10 mouse cellular contexts compared by ENCODE assay signal in the genomic region with DNA sequence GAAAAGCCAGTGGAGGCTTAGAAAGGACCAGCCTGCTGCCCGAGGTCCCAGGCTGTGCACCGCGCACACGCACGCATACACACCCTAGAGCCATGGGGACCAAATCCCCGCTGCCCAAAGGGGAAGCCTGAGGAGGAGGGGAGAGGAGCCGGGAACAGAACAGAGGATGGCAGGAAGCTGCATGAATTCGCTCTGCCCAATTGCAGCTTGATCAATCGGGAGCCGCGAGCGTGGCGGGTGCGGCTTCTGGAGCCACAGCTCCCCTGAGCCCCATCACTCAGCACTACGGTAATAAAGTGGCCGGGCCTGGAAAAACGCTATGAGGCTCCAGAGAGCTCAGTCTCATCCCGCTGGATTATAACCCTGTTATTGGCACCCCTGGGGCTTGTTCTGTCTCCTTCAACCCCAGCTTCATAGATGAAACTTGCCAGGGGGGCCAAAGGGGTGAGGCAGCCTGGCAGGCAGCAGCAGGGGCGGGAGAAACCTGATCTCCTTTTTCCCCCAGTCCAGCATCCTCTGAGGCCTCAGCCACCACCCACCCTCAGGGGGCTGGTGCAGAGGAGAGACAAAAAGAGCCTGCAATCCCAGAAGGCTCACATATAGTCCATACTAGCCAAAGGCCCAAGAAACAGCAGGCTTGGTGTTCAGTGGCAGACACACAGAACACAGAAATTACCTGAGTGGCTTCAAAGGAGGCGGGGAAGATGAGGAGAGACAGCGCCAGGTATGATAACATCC. TPM values are rescaled to one million over a fixed set of nuclear protein-coding genes. Genes with fewer than 3 reads are reported as not detected.
DNase-seq lines count a peak whose midpoint lies in the region; ATAC-seq and TF ChIP-seq lines count a peak whose summit lies in the region.
"Had no signal": no experiment of that assay in that cellular context is flagged by ENCODE, and none has a peak within 500 bp of the region (broad histone marks: within the 10 kb centered on the region; RNA-seq: fewer than 3 reads in every experiment).

No protein-coding gene starts in this region.

- WGBS in heart, embryonic 13.5 days, result 13% methylated on average over 21 of the region's 21 CpGs
- 11% methylated on average over 21 of the region's 21 CpGs for WGBS in forebrain, embryonic 15.5 days
- 8% methylated on average over 21 of the region's 21 CpGs for WGBS in midbrain, embryonic 11.5 days
- 15% methylated on average over 21 of the region's 21 CpGs for WGBS in liver, postnatal 0 days (ENCODE audit: insufficient replicate concordance)

- H3K9ac ChIP-seq in heart, embryonic 13.5 days, result peak overlapping the region; percentile 63
- H3K9ac ChIP-seq in forebrain, embryonic 15.5 days (replicated peaks), result peak overlapping the region; percentile 40; the same call in 1 of the 2 replicates
- H3K9ac ChIP-seq in midbrain, embryonic 11.5 days (ENCODE audit: low read length), result peak overlapping the region; percentile 51
- no peak overlapping the region for H3K9ac ChIP-seq in liver, postnatal 0 days (replicated peaks)

- peaks cover 20% of the 10 kb centered on the region for H3K4me1 ChIP-seq in heart, embryonic 13.5 days
- H3K4me1 ChIP-seq in forebrain, embryonic 15.5 days, result peaks cover 25% of the 10 kb centered on the region
- H3K4me1 ChIP-seq in midbrain, embryonic 11.5 days (ENCODE audit: control insufficient read depth, insufficient read depth, low read length), result peaks cover 16% of the 10 kb centered on the region
- no peaks in the 10 kb centered on the region for H3K4me1 ChIP-seq in liver, postnatal 0 days (ENCODE audit: insufficient read depth)
- H3K4me1 ChIP-seq: megakaryocyte, embryonic 14.5 days had no signal

- no peak for ATAC-seq in heart, embryonic 13.5 days (ENCODE audit: extremely low read depth, insufficient number of reproducible peaks, low FRiP score, low TSS enrichment)
- peak; percentile 61; the same call in 1 of the 2 replicates for ATAC-seq in forebrain, embryonic 15.5 days (replicated peaks)
- ATAC-seq in midbrain, embryonic 11.5 days (ENCODE audit: low FRiP score), result 0 out of 2 replicates have a peak, but pooled peaks have one; percentile 30
- no peak for ATAC-seq in megakaryocyte, adult 5-6 weeks (ENCODE audit: poor library complexity, severe bottlenecking)
- no peak for ATAC-seq in liver, postnatal 0 days

- H3K9me3 ChIP-seq in heart, embryonic 13.5 days, result no peaks in the 10 kb centered on the region
- H3K9me3 ChIP-seq in forebrain, embryonic 15.5 days, result no peaks in the 10 kb centered on the region
- H3K9me3 ChIP-seq in midbrain, embryonic 11.5 days (ENCODE audit: control insufficient read depth, low read length), result no peaks in the 10 kb centered on the region
- H3K9me3 ChIP-seq in liver, postnatal 0 days (ENCODE audit: low read length), result no peaks in the 10 kb centered on the region
- H3K9me3 ChIP-seq: G1E; megakaryocyte, embryonic 14.5 days had no signal

- intact Hi-C loops in heart, postnatal 36 days (cut with DNase I), result loop anchor here (10.0 kb wide), 1 partner anchor 191 kb away; no protein-coding TSS in a partner anchor

- no peak for DNase-seq in heart, postnatal 36 days
- peak; percentile 39 for DNase-seq in ZHBTc4 (ENCODE audit: low read depth, low spot score)
- peak; percentile 89 for DNase-seq in midbrain, embryonic 11.5 days (ENCODE audit: low spot score, missing footprints)
- DNase-seq in liver, postnatal 0 days, result no peak
- no peak for DNase-seq in layer of hippocampus, postnatal 14 days (ENCODE audit: low spot score in 2 of 2)

- TF ChIP-seq EP300 in liver, postnatal 0 days (IDR thresholded peaks at IDR 0.05; ENCODE audit: low read depth), result no peak

- peak overlapping the region; percentile 65 for H3K4me2 ChIP-seq in heart, embryonic 13.5 days
- peak overlapping the region; percentile 48 for H3K4me2 ChIP-seq in forebrain, embryonic 15.5 days (replicated peaks)
- H3K4me2 ChIP-seq in midbrain, embryonic 11.5 days, result peak overlapping the region; percentile 48
- no peak overlapping the region for H3K4me2 ChIP-seq in liver, postnatal 0 days (ENCODE audit: low read depth, low read length)

- H3K4me3 ChIP-seq in heart, embryonic 13.5 days, result peak overlapping the region; percentile 33
- H3K4me3 ChIP-seq in forebrain, embryonic 15.5 days, result peak overlapping the region; percentile 27
- peak overlapping the region; percentile 10; the same call in 1 of the 2 replicates for H3K4me3 ChIP-seq in midbrain, embryonic 11.5 days (ENCODE audit: low read depth, low read length)
- no peak overlapping the region for H3K4me3 ChIP-seq in liver, postnatal 0 days (ENCODE audit: low read depth, low read length)
- H3K4me3 ChIP-seq: megakaryocyte, embryonic 14.5 days had no signal

- TF ChIP-seq CTCF in liver, postnatal 0 days (IDR thresholded peaks at IDR 0.05; ENCODE audit: low read depth), result no peak

- H3K36me3 ChIP-seq in heart, embryonic 13.5 days, result no peaks in the 10 kb centered on the region
- no peaks in the 10 kb centered on the region for H3K36me3 ChIP-seq in forebrain, embryonic 15.5 days
- no peaks in the 10 kb centered on the region for H3K36me3 ChIP-seq in midbrain, embryonic 11.5 days (ENCODE audit: control insufficient read depth, insufficient read depth, low read length)
- no peaks in the 10 kb centered on the region for H3K36me3 ChIP-seq in liver, postnatal 0 days (replicated peaks; ENCODE audit: insufficient read depth, low read length)
- H3K36me3 ChIP-seq: G1E had no signal

- no peak overlapping the region for H3K27ac ChIP-seq in heart, embryonic 13.5 days (replicated peaks)
- no peak overlapping the region for H3K27ac ChIP-seq in forebrain, embryonic 15.5 days (replicated peaks)
- H3K27ac ChIP-seq in midbrain, embryonic 11.5 days (ENCODE audit: low read depth, low read length), result no peak overlapping the region
- no peak overlapping the region for H3K27ac ChIP-seq in liver, postnatal 0 days (ENCODE audit: low read depth)

- peaks cover 54% of the 10 kb centered on the region for H3K27me3 ChIP-seq in heart, embryonic 13.5 days (replicated peaks)
- H3K27me3 ChIP-seq in forebrain, embryonic 15.5 days, result peaks cover 5% of the 10 kb centered on the region; the same call in 1 of the 2 replicates
- no peaks in the 10 kb centered on the region for H3K27me3 ChIP-seq in midbrain, embryonic 11.5 days (ENCODE audit: control insufficient read depth, insufficient read depth, low read length)
- peaks cover 8% of the 10 kb centered on the region for H3K27me3 ChIP-seq in liver, postnatal 0 days (ENCODE audit: insufficient read depth, low read length)

RNA-seq across cellular contexts. Expression of a gene that starts 29.4 kb away (rescaled TPM):
- 1.5 and 2.3 TPM in 2 replicates for polyA plus RNA-seq in heart, embryonic 13.5 days (2015; fragmentation: Nextera tagmentation; extraction: Ambion mirVana)
- total RNA-seq in heart, postnatal 36 days (2021), result 1 to 10 TPM in 1 of 2 experiments, under 1 TPM in 1; 0.73 to 1.4 TPM
- polyA plus RNA-seq in forebrain, embryonic 15.5 days (2015; fragmentation: Nextera tagmentation; extraction: Ambion mirVana), result 32.4 and 38.4 TPM in 2 replicates
- 4.3 and 5.7 TPM in 2 replicates for polyA plus RNA-seq in midbrain, embryonic 11.5 days (2014; fragmentation: Nextera tagmentation; extraction: Ambion mirVana)
- total RNA-seq in megakaryocyte, adult 5-6 weeks (2015), result not detected in 2 replicates
- total RNA-seq in megakaryocyte, adult 5-6 weeks (2017), result not detected in 2 replicates
- 0.17 and 0.29 TPM in 2 replicates for polyA plus RNA-seq in liver, postnatal 0 days (2015; fragmentation: Nextera tagmentation; extraction: Ambion mirVana)
- total RNA-seq in layer of hippocampus, postnatal 14 days (2021), result 100 to 1,000 TPM; 293 to 311 TPM
- polyA plus RNA-seq: G1E had no signal

RNA-seq across cellular contexts. Expression of a gene that starts 38.8 kb away (rescaled TPM):
- 0.49 and 0.73 TPM in 2 replicates for polyA plus RNA-seq in heart, embryonic 13.5 days (2015; fragmentation: Nextera tagmentation; extraction: Ambion mirVana)
- total RNA-seq in heart, postnatal 36 days (2021), result not detected
- polyA plus RNA-seq in forebrain, embryonic 15.5 days (2015; fragmentation: Nextera tagmentation; extraction: Ambion mirVana), result not detected in 2 replicates
- not detected in 2 replicates for polyA plus RNA-seq in midbrain, embryonic 11.5 days (2014; fragmentation: Nextera tagmentation; extraction: Ambion mirVana)
- total RNA-seq in megakaryocyte, adult 5-6 weeks (2015), result not detected in 2 replicates
- total RNA-seq in megakaryocyte, adult 5-6 weeks (2017), result not detected in 2 replicates
- polyA plus RNA-seq in liver, postnatal 0 days (2015; fragmentation: Nextera tagmentation; extraction: Ambion mirVana), result not detected in 2 replicates
- total RNA-seq in layer of hippocampus, postnatal 14 days (2021), result not detected
- total RNA-seq: G1E had no signal
- polyA plus RNA-seq: G1E had no signal

RNA-seq across cellular contexts. Expression of a gene that starts 39.2 kb away (rescaled TPM):
- polyA plus RNA-seq in heart, embryonic 13.5 days (2015; fragmentation: Nextera tagmentation; extraction: Ambion mirVana), result 24.2 and 26.2 TPM in 2 replicates
- 10 to 100 TPM; 14.7 to 16.7 TPM for total RNA-seq in heart, postnatal 36 days (2021)
- 5.1 and 6.0 TPM in 2 replicates for polyA plus RNA-seq in forebrain, embryonic 15.5 days (2015; fragmentation: Nextera tagmentation; extraction: Ambion mirVana)
- polyA plus RNA-seq in midbrain, embryonic 11.5 days (2014; fragmentation: Nextera tagmentation; extraction: Ambion mirVana), result 1.1 and 1.4 TPM in 2 replicates
- total RNA-seq in megakaryocyte, adult 5-6 weeks (2015), result not detected in 2 replicates
- not detected in 2 replicates for total RNA-seq in megakaryocyte, adult 5-6 weeks (2017)
- 0.13 and 0.20 TPM in 2 replicates for polyA plus RNA-seq in liver, postnatal 0 days (2015; fragmentation: Nextera tagmentation; extraction: Ambion mirVana)
- total RNA-seq in layer of hippocampus, postnatal 14 days (2021), result 10 to 100 TPM; 33.0 to 36.4 TPM
- polyA plus RNA-seq: G1E had no signal

Comparison
In these comparisons a context has a peak if more than half of its experiments do, and no peak if none do; other contexts are left out.
1. ATAC-seq: peak in forebrain, embryonic 15.5 days (single experiment) and midbrain, embryonic 11.5 days (single experiment); none in heart, embryonic 13.5 days (single experiment), megakaryocyte, adult 5-6 weeks (single experiment) and liver, postnatal 0 days (single experiment).
2. DNase-seq: peak in ZHBTc4 (single experiment) and midbrain, embryonic 11.5 days (single experiment); none in heart, postnatal 36 days (0 of 2), liver, postnatal 0 days (single experiment) and layer of hippocampus, postnatal 14 days (0 of 2).